Mouse (Mus musculus): ENCODE results near the gene Zcchc7.
A peak's percentile ranks its signal among the peaks of the same experiment; 100 is the strongest.

The Zcchc7 gene

DNA sequence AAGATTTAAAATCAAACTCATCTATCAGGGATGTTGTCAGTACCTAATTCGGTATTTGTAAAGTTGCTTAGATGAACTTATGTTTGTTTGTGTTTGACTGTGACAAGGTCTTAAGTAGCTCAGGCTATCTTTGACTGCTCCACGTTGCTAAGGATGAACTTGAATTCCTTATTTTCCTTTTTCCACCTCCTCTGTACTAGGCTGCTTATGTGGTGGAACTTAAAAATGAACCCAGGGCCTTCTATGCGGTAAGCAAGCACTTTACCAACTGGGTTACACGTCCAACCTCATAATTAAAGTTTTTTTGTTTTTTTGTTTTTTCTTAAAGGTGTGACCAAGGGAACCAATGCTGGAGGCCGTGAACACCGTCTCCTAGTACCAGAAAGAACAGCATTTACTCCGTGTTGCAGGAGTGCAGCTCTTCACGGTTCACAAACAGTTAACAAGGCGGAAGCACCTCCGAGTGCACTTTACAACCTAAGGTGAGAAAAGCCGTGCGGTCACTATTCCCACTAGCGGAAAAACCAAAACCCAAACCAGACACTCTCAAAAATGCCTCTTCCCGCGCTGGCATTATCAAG lies at the start of gene Zcchc7:
TSS of gene Zcchc7 (plus strand) at position 325 of the 581 bp plus-strand sequence.
- DNase-seq (ENCODE audit: low spot score), result no peak

GRCm38 (mm10) chr4:44705967-44706366 lies 49.7 kb upstream of the Zcchc7 start:
- DNase-seq (ENCODE audit: low spot score), result no peak

DNA sequence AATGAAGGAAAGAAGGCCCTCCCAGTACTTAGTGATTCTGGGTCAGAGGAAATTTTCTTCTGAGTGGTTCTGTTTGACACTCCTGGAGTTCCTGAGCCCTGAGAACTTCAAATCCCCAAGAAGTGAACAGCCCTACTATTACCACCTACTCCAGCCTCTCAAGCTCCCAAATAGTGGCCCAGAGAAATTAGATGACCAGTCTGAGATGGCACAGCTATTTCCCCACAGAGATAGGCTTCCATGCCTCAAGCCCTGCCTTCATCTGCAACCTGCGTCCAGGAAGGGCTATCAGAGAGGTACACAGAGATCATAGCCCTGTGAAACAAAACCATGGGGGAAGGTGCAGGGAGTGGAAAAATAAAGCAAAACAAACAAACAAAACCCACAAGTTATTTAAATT lies 48.8 kb upstream of the Zcchc7 start:
- no peak for DNase-seq (ENCODE audit: low spot score)

GRCm38 (mm10) chr4:44708311-44708710 lies 47.4 kb upstream of the Zcchc7 start:
- DNase-seq (ENCODE audit: low spot score), result no peak

- no peak for DNase-seq (ENCODE audit: low spot score)
Measured at GRCm38 (mm10) chr4:44709091-44709695, 46.5 kb upstream of the Zcchc7 start.

- no peak for DNase-seq (ENCODE audit: low spot score)
Measured at GRCm38 (mm10) chr4:44709740-44710700, 45.7 kb upstream of the Zcchc7 start, which contains the start of gene Pax5. Pax5 (minus strand) TSS chr4:44710487.

GRCm38 (mm10) chr4:44710701-44711097 lies 45.0 kb upstream of the Zcchc7 start:
- peak; percentile 13 for DNase-seq (ENCODE audit: low spot score)

DNA sequence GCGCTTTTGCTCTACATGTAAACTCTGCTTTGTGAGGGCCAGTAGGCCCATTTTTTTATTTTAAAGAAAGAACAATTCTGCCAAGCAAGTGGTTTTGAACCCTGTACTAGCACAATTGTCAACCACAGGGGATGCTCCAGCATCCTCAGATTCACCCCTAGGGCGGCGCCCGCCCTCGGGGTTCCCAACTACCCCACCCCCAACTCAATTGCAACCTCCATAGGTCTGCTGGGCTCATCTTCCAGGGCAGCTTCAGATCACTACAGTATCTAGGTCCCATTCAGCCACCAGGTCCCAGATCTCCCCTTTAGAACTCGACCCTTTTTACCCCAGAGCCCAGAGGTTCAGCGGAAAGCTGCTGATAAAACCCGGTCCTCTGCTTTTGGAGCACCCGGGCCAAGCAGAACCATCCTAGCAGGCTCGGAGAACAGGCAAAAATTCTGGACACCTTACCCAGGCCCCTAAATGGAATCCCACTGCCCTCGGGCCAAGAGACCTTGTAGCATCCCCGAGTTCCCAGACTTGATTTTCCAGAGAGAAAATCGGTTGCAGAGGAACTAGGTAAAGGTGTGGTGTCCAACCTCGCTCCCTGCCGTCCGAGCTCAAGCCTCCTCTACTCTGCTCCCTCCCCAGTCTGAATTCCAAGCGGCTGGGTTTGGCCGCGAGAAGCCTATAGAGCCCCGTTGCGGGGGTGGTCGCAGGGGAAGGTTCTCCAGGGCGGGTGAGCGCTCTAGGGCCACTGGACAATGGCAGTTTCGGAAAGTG lies 44.4 kb upstream of the Zcchc7 start:
- no peak for DNase-seq (ENCODE audit: low spot score)

GRCm38 (mm10) chr4:44712051-44712700 lies 43.5 kb upstream of the Zcchc7 start:
- DNase-seq (ENCODE audit: low spot score), result no peak

GRCm38 (mm10) chr4:44712786-44713553 lies 42.7 kb upstream of the Zcchc7 start:
- DNase-seq (ENCODE audit: low spot score), result no peak

DNA sequence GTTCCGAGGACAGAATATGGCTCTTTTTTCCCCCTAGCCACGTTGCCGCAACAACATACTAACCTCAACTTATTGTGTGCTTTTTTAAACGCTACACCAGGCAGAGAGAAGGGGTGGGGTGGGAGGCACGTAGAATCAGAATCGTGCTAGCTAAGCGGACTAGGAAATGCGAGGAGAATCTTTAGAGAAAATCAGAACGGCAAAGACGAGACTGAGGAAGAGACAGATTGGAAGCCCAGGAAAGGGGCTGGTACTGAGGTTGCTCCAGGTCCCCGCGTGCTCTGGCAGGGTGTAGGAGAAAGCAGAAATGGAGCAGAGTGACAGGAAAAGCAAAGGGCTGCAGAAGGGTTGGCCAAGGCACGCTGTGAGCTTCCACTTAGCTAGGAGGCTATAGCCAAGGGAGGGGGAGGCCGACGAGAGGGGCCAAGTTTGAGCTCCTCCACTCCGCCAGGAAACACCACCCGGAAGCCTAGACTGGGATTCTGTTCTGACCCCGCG lies 42.1 kb upstream of the Zcchc7 start:
- no peak for DNase-seq (ENCODE audit: low spot score)

- DNase-seq (ENCODE audit: low spot score), result no peak
Measured at GRCm38 (mm10) chr4:44714111-44714621, 41.5 kb upstream of the Zcchc7 start.

DNA sequence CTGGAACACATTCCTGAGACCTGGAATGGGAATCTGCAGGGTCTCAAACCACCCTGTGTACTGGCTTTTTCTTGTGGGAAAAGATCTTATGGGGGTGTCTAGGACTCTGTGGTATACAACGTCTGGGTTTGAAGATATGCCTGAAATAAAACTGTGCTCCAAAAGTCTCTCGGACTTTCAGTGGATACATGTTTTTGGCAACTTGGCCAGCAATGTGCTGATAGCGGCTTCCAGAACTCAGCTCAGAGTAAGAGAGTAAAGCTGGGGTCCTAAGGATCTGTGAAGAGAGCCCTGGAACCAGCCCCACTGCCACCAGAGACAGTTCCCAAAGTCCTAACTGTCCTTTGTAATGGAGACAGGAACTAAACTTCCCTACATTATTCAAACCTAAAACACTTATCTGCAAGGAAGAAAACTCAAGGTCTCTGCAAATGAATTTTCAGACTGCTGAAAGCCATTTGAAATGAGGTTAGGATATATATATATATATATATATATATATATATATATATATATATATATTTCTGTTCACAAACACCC lies 40.0 kb upstream of the Zcchc7 start:
- DNase-seq (ENCODE audit: low spot score), result no peak

- no peak for DNase-seq (ENCODE audit: low spot score)
Measured at GRCm38 (mm10) chr4:44716391-44716790, 39.3 kb upstream of the Zcchc7 start.

GRCm38 (mm10) chr4:44717676-44718075 lies 38.0 kb upstream of the Zcchc7 start:
- no peak for DNase-seq (ENCODE audit: low spot score)

DNA sequence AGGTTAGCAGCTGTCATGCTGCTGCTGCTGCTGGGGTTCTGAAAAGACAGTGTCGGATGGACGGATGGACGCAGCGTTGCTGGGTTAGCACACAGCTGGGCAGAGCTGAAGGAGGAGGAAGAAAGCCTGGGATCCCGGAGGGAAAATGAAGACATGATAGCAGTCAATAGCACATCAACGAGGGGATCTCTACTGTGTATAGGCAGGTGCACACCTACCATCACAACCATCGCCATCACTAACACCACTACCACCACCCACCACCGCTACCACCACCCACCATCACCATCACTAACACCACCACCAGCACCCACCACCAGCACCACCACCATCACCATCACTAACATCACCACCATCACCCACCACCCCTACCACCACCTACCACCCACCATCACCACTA lies 35.6 kb upstream of the Zcchc7 start:
- DNase-seq (ENCODE audit: low spot score), result no peak

- no peak for DNase-seq (ENCODE audit: low spot score)
Measured at GRCm38 (mm10) chr4:44721237-44721636, 34.4 kb upstream of the Zcchc7 start.

DNA sequence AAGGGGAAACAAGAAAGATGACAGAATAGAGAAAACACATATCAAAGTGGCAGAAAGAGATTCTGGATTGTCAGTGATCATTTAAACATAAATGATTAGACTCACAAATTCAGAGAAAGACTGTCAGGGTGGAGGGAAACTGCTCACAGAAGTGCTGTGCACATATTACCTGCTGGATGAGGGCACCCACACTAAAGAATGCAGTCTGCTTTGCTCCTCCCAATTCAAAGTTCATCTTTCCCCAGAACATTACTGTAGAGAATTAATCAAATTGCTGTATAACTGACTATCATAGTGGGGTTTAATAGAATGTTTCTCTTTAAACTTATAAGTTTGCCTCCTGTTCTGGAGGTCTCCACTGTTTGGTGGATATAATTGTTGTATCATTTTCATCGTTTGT lies 15.2 kb upstream of the Zcchc7 start:
- DNase-seq (ENCODE audit: low spot score), result no peak

DNA sequence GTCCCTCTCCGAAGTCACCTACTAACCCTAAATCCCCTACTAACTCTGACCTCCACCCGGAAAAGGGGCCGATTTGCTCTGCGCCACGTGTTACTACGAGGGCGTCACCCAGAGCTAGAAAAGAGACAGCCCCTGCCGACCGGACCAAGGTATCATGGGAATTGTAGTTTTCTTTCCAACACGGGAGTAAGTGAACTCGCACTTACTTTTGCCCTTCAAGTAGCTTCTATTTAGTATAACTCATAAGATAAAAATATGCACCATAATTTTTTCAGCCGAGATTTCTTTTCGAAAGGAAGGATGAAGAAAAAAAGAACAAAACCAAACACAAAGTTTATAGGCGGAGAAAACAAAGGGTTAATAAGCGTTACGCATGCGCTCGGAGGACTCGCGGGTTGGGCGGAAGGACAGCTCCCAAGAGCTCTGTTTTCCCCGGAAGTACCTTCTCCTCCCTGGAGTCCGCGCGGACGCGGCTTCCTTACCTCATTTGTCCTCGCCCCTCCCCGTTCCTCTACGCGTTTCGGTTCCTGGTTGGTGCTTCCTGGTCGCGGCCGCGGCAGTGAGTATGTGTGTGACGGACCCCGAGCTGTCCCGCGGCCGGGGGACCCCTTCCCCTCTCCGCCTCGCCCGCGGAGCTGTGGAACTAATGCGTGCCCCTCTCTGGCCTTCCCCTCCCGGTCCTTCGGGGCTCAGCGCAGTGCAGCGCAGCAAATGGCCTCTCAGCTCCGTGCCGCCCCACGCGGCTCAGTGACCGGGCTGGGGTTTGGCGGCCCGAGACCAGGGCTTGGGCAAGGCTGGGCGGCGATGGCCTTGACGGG lies 666 bp downstream of the Zcchc7 start:
- peak; percentile 90 for DNase-seq (ENCODE audit: low spot score)

Data from T-cell, adult 2 months (primary cell).